Mouse (Mus musculus) layer of hippocampus, adult 18-20 months (tissue): Measurements from ENCODE around the gene Bank1. TPM values are rescaled to one million over a fixed set of nuclear protein-coding genes. Genes with fewer than 3 reads are reported as not detected.

Source experiments
- DNase-seq, 2 experiments: peaks; one replicate each; pipeline ENCODE4 v3.0.0; 2022; ENCODE audit warnings: low spot score in 2 of 2
- total RNA-seq, 2 experiments: library from RNA; stranded (reverse); gene quantifications; 2 replicates each; pipeline ENCODE4 v1.2.3; 2021

Bank1 gene
- total RNA-seq, 2 experiments from 2014 or later: 1.2 to 1.4 TPM

- peak in 1 of 2 experiments; percentile 45 for DNase-seq
Measured at GRCm38 (mm10) chr3:136109411-136110139, 216.3 kb downstream of the Bank1 start.

- DNase-seq: no peak
Measured at GRCm38 (mm10) chr3:136106452-136106851, 219.4 kb downstream of the Bank1 start.

DNA sequence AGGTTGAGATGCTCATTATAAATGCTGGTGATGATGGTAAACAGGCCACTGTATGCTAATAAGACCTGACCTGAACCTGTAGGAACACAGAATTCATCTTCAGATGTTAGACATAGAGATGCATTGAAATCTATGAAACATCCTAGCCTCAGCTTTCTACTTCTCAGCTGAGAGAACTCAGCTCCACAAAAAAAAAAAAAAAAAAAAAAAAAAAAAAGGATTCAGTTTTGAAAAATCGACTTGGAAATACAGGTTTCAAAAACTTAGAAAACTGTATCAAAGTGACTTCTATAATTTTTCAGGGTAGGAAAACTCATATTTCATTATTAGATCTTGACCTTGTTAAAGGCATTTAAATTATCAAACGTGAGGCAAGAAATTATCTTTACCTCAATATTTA is 222.5 kb downstream of the Bank1 start:
- DNase-seq: no peak

GRCm38 (mm10) chr3:136100973-136101500 is 224.8 kb downstream of the Bank1 start:
- no peak for DNase-seq

- no peak for DNase-seq
Measured at GRCm38 (mm10) chr3:136100292-136100691, 225.6 kb downstream of the Bank1 start.

GRCm38 (mm10) chr3:136086948-136087660 is 238.8 kb downstream of the Bank1 start:
- DNase-seq: no peak

GRCm38 (mm10) chr3:136086431-136086830 is 239.4 kb downstream of the Bank1 start:
- no peak for DNase-seq

- DNase-seq: no peak
Measured at GRCm38 (mm10) chr3:136085077-136085476, 240.8 kb downstream of the Bank1 start.

DNA sequence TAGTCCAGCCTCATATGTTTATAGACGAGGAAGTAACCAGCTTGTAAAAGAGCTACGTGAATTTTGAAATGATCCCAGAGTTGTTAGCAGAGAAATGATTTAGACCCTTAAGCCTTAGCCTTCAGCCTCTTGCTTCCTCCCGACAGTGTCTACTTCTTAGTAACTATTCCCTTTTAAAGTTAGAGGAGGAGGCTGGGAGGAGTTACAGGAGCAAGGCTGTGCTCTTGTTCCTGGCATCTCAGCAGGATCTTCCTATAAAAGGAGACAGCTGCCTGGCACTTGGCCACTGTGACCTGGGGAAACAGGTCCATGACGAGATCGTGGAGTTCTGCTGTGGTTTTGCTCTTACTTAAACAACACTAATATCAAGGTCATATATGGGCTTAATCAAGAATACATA is 241.8 kb downstream of the Bank1 start:
- no peak for DNase-seq

DNA sequence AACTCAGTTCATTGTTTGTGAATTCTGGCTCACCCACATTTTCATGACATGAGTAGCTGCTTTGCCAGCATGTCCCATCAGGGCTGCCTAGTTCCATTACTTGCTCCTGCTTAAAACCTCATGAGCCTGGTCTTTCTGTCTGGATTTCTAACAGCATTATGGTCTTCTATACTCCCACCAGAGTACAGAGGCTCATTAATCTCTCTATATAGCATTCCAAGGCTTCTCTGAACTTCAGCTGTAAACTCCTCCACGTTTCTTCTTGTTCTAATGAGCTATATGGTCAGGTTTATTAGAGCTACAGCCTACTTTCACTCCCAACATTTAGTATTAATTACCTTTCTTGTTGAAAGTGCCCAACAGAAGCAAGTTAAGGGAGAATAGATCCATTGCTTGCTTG is 244.6 kb downstream of the Bank1 start:
- no peak for DNase-seq

- no peak for DNase-seq
Measured at GRCm38 (mm10) chr3:136078535-136078934, 247.3 kb downstream of the Bank1 start.

DNA sequence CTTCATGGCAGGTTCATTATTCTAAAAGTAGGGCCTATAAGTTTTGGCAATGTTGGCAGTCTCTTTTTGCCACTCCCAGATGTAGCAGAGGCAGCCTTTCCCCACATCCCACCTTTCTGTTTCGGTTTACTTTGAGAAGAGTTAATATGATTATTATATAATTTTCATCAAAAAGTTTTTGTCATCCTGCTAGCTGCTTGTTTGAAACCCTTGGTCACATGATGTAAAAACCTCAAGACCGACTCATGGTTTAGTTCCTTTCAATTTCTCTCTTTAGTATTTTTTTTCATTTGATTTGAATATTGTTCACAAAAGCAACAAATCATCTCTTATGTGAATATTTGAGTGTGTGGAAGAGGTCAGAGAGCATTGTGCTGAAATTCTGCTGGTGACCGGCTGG is 255.5 kb downstream of the Bank1 start:
- DNase-seq: no peak

- DNase-seq: no peak
Measured at GRCm38 (mm10) chr3:136061907-136062306, 264.0 kb downstream of the Bank1 start.

- no peak for DNase-seq
Measured at GRCm38 (mm10) chr3:136050635-136051034, 275.2 kb downstream of the Bank1 start.

DNA sequence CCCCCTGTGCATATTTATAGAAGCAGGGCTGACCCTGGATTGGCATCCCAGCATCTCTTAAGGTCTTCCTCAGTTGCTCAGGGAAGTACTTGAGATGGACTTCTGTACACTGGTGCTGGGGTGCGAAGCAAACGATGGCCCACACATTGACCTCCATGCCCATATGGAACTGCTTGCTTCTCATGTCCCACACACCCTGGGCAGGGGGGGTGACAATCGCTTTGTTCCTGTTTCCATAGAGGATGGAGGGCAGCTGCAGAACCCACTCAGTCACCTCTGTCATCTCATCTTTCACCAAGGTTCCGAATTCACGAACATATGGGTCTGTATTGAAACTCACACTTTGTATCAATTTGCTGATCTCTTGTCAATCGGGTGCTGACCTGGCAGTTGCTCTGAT is 275.7 kb downstream of the Bank1 start:
- DNase-seq: no peak

GRCm38 (mm10) chr3:136048026-136048425 is 277.8 kb downstream of the Bank1 start:
- no peak for DNase-seq

GRCm38 (mm10) chr3:136045381-136045780 is 280.5 kb downstream of the Bank1 start:
- DNase-seq: no peak

- DNase-seq: no peak
Measured at GRCm38 (mm10) chr3:136040041-136040440, 285.8 kb downstream of the Bank1 start.

GRCm38 (mm10) chr3:136039446-136039845 is 286.4 kb downstream of the Bank1 start:
- DNase-seq: peak; percentile 41 to 78

DNA sequence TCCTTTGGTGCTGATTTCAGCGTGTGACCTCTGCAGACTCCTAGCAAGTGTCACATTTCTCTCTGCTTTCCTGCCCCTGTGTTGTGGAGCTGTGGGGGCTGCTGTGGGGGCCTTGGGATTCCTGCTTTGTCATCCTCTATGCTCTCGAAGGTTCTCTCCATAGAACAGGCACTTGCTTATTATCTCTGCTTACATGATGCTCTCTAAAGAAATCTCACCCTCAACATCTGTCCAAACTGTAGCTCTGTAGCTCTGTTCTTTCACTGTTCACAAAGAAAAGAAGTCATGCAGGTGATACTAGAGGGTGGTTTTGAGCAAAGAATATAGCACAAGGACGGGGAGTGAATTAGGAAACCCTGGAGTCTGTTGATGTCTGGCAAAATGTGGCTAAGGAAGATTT is 288.6 kb downstream of the Bank1 start:
- DNase-seq: no peak

DNA sequence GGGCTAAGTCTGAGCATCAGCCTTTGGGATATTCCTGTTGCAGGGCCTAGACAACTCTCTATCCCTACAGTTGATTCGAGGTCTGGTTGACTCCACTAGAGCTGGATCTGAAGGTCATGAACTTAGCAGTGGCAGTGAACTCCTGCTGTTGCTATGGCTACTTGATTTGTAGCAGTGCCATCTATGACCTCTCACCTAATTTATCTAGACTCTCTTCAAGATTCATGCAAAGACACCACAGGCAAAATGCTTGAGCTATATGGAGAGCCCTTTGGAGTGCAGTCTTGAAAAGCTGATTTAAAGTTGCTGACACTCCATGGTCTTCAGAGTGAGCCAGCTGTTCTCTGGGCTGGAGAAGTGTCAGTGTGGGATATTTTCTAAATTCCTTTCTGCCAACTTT is 290.1 kb downstream of the Bank1 start:
- no peak for DNase-seq

GRCm38 (mm10) chr3:136024876-136025275 is 301.0 kb downstream of the Bank1 start:
- peak; percentile 33 to 76 for DNase-seq
